Mouse (Mus musculus): ENCODE results near the gene Pdgfb.

DNA sequence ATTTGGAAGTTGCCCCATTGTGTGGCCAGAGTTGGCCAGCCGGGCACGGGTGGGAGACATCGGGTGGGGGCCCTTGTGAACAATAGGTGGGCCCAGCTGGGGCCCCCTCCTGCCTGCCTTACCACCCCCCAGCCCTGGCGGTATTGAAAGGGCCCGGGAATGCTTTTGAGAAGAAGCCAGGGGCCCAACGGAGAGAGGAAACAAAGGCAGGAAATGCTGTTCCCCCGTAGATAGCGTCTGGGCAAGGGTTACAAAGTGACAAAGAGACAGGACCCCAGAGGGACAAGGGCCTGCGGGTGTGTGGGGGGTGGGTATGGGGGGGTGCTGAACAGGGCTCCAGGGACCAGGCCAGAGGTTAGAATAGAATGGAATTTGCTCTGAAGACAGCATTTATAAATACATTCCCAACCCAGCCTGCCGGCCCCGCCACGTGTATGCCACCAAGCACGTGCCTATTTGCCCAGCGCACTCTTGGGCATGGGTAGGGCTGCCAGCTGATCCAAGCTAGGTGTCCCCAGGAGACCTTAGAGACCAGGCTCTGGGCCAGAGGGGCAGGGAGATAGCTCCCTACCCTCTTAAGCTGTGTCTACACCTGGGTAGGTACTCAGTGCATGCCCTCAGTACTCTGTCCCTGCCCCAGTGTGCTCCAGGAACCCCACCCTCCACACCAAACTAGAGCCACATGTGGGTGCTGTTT lies 10.0 kb downstream of the Pdgfb start:
- TF ChIP-seq CTCF (IDR thresholded peaks at IDR 0.05; ENCODE audit: low read depth) (no peak), EP300 (IDR thresholded peaks at IDR 0.05; ENCODE audit: low read depth) (peak; percentile 76; the same call in 1 of the 2 replicates)

All from heart, postnatal 0 days (tissue).